Mouse (Mus musculus): ENCODE data around the gene Ubxn11.
"Not testable (repeated sequence)": the region's sequence is repeated elsewhere in the genome, so short reads cannot be mapped to it uniquely, and the experiment has no call there.

Gene Ubxn11

DNA sequence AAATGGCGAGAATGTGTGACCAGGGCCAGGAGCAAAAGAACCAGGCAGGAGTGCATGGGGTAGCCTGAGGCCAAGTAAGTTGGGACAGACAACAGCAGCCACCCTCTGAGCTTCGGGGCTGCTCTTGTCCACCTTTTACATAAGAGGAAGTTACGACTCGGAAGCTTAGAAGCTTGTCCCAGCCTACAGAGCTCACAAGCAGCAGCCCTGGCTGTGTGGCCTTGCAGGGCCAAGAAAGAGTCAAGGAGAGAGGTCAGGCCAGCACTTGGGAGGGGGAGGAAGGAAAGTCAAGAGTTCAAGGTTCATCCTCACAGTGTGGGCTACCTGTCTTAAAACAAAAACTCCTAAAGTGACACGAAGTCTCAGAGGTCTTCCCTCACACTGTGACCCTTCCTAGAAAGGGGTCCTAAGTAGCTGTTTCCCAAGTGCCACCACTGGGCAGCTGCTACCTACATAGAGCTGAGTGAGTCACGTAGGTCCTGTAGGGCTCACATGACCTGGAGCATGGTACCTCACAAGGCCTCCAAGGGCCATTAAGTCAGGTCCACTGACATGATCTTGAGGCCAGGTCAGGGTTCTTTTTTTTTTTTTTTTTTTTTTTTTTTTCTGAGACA is 17.9 kb downstream of the Ubxn11 start:
- no peak for DNase-seq

DNA sequence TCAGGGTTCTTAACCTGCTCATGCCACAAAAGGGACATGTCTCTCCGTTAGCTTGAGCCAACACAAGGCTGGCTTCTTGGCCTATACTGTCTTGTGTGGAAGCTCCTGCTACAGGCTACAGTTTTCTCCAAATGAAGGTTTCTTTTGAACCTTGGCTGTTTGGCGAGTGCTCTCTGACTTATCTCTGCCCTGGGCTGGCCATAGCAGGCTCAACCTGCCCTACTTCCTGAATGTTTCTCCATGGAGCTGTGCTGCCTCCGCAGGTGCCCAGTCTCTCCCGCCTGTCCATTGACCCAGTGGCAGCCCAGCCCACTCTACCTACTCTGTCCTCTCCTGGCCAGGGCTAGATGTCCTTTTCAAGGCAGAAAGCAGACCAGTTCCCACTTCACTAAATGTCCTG is 18.5 kb downstream of the Ubxn11 start:
- no peak for DNase-seq

DNA sequence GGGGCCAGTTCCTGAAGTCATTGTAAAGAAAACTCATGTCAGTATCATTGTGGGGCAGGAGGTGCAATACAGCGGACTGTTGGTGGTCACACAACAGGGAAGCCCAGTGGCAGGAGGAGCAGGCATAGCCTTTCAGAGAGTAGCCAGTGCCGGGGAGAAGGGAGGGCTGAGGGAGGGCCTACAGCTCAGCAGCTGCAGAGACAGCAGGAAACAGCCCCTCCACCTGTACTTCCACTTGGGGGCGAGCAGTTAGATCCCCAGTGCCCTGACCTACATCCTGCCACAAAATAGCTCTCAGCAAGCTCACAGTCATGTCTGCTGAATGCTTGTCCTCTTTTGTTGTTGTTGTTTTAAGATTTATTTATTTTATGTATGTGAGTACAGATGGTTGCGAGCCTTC is 19.2 kb downstream of the Ubxn11 start:
- DNase-seq = no peak

DNA sequence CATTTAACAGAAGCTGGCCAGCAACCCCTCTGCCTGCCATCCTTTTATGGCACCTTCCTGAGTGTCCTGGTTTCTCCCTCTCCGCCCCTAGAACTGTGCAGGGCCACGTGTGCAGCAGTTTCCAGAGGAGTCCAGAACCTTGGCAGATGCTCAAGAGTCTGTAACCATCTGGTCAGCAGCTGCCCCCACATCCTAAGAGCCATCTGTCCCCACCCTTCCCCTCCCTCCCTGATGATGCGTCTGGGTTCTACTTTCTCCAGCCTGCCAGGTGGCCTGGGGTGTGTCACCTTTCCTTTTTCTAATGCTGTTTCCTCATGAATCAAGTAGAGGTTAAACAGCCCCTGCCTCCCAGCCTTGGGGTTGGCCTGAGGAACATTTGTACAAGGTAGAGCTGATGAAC is 19.9 kb downstream of the Ubxn11 start:
- DNase-seq = no peak

DNA sequence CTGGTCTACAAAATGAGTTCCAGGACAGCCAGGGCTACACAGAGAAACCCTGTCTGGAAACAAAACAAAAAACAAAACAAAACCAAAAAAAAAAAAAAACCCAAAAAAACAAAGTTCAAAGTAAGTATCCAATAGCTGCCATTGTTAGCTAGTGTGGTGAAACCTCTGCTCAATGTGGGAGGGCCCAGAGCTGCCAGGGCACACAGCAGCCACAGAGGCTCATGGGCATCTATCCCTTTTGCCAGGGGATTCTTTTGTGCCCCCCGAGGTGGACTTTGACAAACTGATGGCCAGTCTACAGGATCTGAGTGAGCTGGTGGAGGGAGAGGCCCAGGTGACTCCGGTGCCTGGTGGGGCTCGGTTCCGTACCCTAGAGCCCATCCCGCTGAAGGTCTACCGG is 20.8 kb downstream of the Ubxn11 start:
- peak in 1 of 2 experiments; percentile 7 for DNase-seq

DNA sequence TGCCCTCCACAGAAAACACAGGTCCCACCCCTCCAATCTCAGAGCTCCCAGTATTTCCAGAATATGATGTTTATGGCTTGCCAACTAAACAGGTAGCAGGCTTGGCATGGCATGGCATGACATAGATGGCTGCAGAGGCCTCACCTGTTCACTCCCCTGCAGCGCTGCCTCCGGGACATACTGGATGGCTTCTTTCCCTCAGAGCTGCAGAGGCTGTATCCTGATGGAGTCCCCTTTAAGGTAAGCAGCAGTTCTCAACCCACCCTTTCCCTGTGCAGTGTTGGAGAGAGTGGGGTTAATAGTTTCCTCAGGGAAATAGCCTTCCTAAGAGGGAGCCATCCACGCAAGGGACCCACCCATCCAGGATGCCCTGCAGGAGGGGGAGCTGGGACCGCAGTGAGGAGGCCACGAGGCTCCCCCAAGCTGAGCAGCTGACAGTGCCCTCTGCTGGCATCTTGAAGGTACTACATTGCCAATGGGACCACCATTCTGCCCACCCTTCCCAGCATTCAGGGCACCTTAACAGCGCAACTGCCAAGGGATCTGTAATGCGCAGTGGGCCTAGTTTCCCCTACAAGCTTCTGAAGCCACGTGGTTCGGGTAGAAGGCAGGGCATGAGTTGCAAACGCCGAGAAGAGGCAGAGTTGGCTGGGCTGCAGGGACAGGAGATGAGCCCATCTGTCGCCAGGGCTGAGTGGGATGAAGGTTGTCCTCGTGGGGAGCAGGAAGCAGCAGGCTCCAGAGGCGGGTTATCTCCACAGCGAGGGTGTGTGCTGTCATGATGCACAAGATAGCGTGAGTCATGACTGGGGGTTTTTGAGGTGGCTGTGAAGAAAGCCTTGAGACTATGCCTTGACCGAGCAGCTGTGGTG is 21.5 kb downstream of the Ubxn11 start:
- peak; percentile 62 to 69 for DNase-seq

DNA sequence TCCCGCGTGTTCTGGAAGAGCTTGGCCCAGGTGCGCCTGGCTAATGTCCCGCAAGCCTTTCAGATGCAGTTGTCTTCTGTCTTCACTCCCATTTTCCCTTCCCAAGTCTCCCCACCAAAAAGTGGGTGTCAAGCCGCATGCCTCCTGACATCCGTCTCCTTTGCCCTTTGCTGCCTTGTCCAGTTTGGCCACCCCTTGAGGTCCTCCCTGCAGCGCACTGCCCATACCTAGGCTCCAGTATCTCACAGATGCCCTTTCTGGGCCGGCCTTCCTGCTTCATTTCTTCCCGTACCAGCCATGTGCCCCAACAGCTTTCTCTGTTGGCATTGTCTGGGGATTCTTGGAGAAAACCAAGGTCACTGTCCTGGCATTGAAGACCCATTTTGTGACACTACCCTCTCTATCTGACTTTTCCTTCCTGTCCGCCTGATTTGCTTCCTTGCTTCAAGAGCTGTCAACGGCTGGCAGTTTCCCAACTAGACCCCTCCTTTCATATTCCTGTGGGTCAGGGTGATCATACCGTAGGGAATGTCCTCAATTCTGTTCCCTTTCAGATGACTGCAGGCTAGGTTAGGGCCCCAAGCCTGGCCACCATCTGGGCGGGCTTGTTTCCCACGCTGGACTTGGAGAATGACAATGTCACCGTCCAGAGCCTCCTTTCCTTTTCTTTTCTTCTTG is 23.2 kb downstream of the Ubxn11 start:
- DNase-seq = no peak

DNA sequence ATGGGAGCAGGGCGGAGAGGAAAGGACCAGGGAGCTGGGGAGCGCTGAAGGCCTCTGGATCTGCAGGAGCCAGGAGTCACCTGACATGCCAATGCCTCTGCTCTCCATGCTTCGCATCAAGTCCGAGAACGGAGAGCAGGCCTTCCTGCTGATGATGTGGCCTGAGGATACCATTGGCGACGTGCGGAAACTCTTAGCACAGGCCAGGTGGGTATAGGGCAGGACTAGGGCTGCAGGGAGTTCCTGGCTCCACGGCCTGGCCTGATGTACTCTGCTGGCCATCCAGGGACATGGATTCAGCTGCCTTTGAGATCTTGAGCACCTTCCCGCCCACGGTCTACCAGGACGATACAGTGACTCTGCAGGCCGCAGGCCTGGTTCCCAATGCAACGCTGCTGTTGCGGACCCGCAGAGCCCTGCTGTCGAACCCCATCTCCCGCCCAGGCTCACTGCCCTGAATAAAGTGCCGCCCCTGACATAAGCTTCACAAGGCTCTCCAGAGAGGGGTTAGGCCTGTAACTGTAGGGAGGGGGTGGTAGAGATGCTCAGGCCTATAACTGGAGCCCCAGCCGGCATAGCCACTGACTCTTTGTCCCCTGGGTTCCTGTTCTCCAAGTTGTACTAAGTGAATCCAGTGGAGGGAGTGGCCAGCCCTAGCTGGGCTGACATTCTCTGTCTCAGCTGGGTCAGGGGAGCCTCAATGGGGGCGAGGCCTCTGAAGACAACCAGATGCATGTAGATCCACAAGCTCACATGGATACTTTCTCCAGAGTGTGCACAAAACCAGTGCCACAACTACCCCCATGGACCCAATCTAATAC is 24.1 kb downstream of the Ubxn11 start:
- DNase-seq = no peak

DNA sequence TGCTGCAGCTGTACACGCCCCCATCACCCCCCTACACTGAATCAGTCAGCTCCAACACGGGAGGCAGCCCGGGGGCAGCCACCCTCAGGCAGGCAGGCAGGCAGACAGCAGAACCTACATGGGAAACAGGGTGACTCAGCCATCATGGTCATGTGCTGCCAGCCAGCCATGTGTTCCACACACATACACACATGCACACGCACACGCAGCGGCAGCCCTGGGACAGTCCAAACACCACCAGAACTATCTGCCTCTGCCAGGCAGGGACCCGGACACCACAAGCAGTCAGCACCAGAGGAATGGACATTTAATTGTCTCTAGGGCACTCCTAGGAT is 24.7 kb downstream of the Ubxn11 start:
- DNase-seq = no peak

DNA sequence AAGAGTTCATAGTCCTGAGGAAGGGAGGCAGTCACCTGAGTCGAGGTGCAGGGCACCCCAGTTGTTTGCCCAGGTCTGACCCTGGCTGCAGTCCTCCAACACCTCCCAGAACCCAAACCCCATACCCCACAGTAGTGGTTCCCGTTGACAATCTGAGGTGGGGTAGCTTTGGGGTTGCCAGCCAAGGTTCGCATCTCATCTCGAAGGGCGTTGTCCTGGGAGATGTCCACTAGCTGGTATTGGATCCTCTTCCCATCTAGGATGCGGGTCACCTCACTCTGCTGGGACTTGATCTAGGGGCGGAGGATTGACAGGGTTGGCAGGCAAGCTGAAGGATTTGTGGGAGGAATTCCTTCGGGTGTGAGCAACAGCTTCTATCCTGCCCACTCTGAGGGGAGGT is 25.4 kb downstream of the Ubxn11 start:
- peak in 1 of 2 experiments; percentile 11 for DNase-seq

DNA sequence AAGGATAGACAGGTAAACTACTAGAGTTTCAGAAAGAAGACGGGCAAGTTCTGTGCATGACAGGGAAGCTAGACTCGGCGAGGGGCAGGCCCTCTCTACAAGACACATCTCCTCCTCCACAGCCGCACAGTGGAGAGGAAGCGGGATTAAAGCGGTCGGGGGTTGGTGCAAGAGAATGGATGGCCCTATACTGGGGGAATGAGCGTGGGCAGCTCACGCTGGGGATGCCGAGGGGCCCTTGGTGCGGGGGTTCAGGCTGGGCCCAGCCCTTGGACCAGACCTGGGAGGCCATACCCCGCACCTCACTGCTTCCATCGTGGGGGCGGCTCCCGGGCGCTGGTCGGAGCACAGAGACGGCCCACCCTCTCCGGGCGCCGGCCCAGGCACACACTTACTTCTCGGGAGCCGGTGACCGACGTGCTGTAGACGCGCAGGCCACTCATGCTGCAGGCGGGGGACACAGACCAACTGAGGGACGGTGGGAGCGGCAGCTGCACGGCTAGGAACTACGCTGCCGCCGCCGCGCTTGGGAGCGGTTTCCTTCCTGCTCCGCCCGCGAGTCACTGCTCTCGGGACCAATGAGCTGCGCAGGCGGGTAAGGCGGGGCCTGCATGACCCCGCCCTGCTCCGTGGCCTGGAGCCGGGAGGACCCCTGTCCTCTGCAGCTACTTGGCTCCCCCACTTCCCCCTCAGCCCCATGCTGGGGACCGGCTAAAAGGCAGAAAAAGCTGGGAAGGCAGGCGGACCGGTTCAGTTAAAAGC is 26.0 kb downstream of the Ubxn11 start, which contains the start of gene Sh3bgrl3:
Sh3bgrl3 (minus strand) TSS at position 569 of the 762 bp plus-strand sequence.
- DNase-seq = peak; percentile 84 to 86

DNA sequence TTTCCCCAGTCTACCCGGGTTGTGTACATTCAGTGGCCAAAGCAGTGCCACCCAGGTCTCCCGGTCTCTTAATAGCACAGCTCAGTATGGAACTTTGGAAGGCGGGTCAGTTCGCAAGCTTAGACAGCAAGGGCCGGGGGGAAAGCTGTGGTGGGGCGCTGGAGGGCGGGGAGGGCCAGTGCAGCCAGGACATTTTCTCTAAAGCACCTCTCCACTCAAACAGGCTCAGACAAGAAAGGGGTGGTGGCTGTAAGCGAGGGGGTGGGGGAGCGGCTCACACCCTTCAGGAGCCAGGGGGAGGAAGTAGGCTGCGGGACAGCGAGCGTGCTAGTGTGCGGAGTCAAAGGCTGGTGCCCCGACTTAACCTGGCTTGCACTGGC is 26.6 kb downstream of the Ubxn11 start:
- DNase-seq = peak in 1 of 2 experiments; percentile 13

DNA sequence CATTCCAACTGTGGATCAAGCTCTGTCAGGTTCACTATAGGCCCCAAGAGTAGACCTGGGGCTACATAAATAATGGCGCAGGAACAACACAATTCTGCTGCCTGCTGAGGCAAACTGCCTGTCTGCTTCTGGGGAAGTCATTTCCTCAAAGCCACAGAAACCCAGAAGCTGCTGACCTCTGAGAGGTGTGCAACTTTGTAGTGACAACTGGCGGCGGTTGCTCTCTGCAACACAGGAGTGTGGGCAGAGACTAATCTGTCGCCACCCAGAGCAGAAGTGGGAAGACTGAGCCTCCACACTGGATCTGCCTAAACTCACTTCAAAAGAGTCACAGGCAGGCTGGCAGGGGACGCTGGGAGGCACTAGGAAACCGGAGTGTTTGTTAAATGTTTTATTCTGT is 27.1 kb downstream of the Ubxn11 start:
- no peak for DNase-seq

DNA sequence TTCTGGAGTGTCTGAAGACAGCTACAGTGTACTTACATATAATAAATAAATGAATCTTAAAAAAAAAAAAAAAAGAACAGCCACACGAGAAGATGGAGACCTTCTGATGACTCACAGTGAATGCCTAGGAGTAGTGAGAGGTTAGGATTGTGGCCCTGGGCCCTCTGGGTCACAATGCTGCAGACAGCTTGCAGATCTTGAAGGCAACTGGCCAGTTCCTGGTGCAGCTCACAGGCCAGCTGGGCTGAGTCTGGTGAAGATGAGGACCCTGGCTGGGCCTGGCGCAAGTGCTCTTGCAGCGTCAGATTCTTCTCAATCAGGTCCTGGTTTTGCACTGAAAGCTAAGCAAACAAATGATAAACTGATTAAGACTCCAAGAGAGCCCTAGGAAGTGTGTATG is 29.7 kb downstream of the Ubxn11 start:
- no peak for DNase-seq

DNA sequence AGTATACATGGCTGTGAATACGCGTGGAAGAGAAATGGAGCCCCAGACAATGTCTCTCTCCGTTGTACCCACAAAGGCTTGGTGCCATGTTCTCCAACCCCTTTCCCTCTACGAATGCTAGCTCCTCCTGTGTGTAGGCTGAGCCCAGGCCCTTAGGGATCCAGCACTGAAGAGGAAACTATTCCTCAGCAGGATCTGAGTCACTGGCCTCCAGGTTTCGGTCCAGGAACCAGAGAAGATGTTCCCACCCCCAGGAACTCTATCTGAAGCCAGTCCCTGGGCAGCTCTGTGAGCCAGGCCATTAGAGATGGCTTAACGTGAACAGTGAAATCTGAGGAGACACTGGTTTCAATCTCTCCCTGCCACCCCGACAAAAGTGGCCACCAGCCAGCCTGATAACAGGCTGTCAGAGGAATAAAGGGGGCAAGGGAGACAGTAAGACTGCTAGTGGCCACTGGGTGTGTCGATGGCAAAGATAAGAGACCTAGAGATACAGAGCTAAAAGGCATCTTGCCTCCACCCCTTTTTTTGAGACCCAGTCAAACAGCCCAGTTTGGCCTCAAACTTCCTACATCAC is 30.2 kb downstream of the Ubxn11 start:
- DNase-seq = no peak

DNA sequence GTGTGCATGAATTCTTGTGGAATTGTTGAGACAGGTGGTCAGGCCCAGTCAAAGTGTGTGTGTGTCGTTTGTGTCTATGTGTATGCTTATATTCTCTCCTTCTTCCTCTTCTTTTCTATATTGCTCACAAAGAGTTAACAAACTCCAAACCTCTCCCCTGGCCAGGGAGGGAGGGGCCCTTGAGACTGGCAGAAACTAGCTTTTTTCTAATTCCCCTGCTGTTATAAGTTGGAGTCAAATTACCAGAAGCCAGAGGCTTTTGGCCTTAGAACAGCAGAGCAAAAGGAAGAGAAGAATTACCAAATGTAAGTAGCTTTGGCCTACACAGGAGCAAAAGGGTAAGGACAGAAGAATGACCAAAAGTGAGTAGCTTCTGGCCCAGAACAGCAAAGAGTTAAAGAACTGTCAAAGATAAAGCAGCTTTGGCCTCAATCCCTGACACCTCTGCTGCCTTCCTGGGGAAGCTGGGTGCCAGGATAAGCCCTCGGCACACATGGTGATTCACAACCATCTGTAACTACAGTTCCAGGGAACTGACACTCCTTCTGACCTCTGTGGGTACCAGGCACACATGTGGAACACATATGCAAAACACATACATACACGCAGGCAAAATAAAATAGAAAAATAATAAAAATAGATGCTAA is 34.0 kb downstream of the Ubxn11 start:
- DNase-seq = no peak

DNA sequence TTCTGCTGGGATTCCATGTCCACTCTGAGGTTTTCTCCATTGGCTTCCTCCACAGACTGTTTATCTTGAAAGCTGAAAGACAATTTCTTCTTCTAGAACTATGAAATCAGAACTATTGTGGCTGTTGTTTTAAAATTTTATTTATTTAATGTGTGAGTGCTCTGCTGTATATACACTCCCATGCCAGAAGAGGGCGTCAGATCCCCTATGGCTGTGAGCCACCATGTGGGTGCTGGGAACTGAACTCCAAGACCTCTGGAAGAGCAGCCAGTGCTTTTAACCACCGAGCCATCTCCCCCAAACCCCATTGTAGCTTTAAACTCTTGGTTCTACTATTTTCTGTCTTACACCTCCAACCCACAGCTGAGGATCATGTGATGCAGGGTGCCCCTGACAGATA is 36.5 kb downstream of the Ubxn11 start:
- DNase-seq = no peak

DNA sequence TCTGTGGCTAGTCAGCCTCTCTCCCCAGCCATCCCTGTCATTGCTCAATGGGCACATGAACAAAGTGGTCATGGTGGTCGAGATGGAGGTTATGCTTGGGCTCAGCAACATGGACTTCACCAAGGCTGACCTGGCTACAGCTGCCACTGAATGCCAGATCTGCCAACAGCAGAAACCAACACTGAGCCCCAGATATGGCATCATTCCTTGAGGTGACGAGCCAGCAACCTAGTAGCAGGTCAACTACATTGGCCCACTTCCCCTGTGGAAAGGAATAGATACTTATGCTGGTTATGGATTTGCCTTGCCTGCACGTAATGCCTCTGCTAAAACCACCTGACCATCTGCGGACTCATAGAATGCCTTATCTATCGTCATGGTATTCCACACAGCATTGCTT is 41.9 kb downstream of the Ubxn11 start:
- DNase-seq = not testable (repeated sequence)

DNA sequence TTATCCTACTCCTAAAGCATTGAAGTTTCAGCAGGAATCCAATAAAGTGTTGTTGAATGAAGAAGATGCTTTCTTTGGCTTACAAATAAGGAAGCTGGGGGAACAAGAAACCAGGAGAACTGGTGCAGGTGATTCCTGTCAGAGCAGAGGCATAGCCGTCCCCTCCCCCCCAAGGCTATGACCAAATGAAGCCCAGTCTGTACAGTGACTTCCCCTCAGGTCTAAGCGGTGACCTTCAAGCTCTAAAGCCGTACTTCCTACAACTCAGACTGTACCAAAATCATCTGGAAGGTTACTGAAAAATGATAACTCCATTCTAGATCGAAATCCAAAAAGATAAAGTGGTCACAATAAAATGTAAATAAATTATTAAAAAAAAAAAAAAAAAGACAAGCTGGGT is 47.0 kb downstream of the Ubxn11 start:
- DNase-seq = no peak

DNA sequence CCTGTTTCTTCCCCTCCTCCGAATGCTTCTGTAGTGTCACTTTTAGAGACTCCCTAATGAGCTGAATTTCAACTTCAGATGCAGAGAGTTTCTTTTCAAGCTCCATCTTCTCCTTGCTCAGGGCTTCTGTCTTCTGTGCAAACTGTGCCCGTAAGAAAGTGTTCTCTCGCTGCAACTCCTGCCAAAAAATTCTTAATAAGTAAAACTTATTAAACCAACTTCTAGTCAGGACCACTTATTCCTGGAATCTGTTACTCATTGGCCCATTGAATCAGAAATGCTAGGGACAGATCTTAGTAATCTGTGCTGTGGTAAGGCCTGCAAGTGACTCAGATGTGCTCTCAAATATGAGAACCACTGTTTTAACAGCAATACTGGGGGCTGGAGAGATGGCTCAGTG is 49.7 kb downstream of the Ubxn11 start:
- DNase-seq = no peak

DNA sequence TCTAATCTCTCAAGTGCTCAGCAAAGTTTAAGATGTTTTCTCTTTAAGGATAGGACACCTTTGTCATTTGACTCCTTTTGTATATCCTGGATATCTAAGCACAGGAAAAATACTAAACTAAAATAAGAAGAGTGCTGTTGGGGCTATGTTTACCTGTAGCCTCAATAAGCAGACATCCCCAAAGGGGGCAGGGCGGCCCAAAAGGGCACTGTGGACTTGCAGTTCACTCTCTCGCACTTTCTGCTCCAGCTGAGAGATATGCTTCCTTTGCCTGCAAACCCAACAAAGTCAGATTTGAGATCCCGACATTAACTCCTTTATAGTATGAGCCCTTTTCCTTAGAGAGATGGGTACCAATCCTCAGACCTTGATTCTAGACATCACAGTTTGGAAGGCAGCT is 51.3 kb downstream of the Ubxn11 start:
- no peak for DNase-seq

Measured in cerebellum, adult 18-20 months (tissue).